Mouse (Mus musculus) embryo, embryonic 11.5 days (tissue): ENCODE results near the gene Abat.
"Not testable (repeated sequence)": the region's sequence is repeated elsewhere in the genome, so short reads cannot be mapped to it uniquely, and the experiment has no call there.

Experiments
- DNase-seq: peaks from one replicate; pipeline ENCODE4 v3.0.0-alpha.2; 2012; ENCODE audit warnings: low read depth, low spot score

Abat gene

DNA sequence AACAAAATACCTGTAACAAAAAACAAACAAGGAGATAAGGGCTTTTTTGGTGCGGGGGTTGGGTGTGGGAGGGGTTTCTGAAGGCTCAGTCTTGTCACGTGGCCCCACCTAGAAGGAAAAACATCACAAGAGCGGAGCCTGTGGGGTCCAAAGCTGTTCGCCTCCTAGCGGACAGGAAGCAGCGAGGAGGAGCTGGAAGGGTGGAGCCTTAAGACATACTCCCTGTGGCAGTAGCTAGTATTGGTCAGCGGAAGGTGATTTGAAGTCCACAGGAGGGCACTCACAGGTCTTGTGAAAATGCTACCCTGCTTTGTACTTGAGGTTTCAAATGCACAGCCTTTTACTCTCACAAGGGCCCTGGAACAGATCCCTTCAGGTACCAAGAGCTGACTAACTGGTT is 19.7 kb downstream of the Abat start:
- DNase-seq = no peak

DNA sequence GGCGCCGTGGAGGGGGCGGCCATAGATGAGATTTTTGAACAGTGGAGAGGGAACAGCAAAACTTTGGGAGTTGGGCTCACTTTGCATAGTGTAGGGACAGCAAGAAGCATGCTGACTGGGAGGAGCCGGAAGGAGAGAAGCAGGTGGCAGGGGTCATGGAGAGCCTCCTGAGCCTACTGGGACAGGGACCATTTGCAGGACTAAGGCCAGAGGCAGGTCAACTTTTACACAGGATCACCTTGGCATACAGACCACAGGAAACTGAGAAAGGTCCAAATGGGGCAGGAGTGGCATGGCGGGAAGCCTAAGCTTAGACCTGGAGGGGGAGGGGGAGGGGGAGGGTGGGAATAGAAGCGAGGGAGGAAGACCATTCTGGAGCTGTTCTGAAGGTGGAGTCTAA is 20.2 kb downstream of the Abat start:
- no peak for DNase-seq

DNA sequence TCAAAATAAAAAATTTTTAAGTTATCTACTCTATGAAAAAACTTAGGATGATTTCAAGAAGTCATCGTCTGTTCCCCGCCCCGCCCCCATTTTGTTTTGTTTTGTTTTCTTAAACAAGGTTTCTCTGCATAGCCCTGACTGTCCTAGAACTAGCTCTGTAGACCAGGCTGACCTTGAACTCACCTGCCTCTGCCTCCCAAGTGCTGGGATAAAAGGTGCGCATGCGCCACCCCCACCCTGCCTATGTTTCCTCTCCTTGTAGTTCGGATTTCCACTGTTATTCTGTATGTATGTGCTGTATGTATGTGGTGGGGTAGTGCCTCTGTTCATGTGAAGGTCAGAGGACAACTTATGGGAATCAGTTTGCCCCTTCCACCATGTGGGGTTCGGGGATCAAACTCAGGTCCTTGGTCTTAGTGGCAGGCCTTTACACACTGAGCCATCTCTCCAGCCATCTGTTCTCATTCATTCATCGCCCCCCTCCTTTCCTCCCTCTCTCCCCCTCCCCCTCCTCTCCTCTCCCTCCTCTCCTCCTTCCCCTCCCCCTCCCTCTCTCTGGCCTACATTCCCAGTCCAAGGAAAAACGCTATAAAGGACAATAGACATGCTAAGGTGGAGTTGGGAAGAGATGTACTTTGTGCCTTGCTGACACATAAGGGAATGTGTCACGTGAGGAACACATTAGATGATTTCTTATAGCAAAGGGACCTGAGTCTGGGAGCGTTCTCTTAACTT is 21.4 kb downstream of the Abat start:
- DNase-seq = no peak

DNA sequence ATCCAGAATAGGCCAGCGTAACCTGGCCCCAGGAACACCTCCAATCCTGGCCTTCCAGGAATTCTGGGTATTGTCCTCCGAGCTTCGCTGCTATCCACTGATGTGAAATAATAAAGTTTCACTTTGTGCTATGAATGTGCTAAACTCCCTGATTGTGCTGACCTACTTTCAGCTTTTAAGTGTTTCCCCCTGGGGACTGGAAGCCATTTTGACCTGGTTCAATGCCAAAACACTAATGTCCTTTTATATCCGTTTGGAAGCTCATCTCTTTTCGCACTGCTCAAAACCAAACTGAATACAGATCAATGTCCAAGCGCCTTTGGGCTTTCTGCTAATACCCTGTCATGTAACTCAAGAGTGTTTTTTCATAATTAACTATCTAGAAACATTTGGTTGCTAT is 22.2 kb downstream of the Abat start:
- DNase-seq = no peak

DNA sequence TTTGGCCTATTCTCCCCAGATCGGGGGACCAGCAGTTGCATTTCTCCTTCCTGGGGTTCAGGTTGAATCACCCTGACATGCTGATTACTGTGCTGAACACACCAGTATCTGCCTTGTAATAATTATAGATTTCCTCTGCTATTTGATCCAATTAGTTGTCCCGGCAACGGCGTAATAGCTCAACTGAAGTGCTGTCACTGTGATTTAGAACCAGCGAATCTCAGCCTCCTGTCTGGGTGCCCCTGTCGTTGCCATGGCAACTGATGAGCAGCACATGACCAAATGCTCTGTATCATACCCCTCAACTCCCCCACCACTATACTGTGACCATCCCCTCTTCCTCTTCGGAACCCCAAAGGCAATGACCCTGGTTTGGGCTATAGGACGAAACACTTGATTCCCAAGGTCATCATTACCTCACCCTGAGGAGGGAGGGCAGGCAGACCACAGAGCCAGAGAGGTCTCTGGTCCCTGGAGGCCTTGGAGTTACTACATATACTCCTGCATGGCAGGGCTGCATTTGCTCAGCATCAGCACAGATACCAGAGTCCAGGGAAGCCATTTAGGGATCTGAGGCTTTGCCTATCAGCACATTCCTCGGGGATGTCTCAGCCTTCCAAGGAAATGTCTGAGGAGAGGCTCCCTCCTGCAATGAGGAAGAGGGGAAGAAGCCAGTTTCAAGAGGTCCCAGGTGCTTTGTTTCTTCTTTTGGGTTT is 26.1 kb downstream of the Abat start:
- peak; percentile 68 for DNase-seq

DNA sequence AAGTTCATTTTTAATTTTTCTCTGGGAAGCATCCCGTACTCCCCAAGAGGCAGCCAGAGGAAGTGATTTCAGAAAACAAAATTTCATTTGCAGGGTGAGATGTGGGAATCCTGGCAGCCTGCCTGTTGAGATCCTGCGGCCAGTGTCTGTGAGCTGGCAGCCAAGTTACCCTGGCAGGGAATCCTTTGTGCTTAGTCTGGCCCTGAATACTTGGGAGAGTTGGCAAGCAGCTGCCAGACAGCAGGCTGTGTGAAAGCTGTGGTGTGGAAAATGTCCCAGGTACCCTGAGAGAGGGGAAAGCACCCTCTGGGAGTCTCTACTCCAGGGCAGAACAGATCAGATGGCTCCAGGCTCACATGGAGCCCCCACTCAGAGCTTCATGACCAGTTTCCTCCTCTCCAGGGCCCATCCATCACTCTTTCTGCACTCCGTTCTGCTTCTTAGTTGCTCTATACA is 27.7 kb downstream of the Abat start:
- DNase-seq = no peak

DNA sequence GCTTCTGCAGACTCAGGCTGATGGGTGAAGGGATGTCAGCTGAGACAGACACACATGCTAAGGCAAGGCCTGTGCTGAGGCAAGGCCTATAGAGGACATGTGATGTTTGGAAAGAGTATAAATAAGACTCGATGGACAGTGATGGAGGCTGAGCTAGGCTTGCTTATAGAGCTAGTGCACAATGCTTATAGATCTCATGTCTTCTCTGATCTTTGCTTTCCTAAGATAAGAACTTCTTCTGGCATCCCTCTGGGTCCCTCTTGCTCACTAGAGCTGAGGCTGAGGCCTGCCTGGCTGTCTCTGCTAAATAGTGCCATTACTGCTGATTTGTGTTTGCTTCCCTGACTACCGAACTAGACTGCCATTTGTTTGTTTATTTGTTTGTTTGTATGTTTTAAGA is 34.6 kb downstream of the Abat start:
- DNase-seq = no peak

DNA sequence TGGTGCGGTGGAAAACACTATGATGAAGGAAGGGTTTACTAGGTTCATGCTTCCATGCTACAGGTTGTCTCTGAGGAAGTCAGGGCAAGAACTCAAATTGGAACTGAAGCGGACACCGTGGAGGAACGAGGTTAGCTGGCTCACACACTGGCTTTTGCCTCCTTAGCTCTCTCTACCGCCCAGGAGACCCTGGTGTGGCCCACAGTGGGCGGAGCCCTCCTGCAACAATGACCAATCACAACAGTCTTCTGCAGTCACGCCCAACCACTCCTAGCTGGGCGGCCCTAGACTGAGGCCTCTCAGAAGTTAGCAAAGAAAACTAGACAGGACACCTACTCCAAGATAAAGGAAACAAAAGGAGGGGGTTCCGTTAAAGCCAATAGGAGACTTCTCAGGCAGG is 36.3 kb downstream of the Abat start:
- DNase-seq = no peak

DNA sequence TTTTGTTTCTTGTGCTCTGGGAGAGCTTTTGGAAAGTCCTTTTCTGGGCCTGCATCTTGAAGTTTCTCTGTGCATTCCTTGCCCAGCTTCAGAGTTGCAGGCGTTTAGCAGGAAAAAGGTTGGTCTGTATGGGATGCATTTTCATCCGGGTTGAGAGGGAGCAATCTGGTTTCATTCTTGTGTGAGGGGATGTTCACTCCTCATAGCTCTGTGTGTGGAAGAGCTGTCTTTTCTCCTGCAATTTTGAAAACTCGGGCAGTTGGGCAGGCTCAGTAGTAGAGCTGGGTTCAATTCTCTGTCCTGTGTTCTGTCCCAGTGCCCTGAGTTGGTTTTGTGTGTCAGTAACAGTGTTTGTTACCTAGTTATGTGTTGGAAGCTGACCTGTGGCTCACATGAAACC is 41.1 kb downstream of the Abat start:
- DNase-seq = no peak

DNA sequence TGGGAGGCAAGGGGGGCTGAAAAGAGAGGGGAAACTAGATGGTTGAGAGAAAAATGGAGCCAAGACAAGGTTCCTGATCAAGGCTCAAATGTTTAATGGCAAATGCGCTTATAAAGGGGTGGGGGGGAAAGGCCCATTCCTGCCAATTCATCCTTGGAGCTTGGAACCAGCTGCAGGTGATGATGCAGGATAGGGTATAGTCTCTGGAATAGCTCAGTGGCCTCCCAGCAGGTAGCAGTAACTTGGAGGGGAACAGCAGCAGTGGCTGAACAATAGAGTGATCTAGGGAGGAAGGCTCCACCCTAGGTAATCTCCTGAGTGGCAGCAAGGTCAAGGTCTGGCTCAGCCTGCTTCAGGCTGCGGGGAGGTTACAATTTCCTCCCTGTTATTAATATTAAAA is 41.5 kb downstream of the Abat start:
- not testable (repeated sequence) for DNase-seq

DNA sequence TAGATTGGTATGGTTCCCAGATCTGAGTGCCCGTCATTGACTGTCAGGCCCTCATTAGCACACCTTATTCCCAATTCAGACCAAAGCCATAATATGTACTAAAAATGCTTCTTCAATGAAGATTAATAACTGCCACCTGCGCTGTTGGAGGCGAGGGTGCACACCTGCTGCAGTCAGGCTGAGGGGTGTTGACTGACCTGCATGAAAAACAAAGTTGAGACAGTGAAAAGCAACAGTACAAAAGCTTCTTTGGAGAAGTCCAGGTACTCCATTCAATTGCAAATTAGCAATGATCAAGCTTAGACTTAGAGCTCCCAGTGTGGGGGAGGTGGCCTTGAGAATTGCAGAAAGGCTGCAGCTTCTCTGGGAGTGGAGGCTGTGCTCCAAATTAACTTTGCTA is 42.1 kb downstream of the Abat start:
- DNase-seq = not testable (repeated sequence)

DNA sequence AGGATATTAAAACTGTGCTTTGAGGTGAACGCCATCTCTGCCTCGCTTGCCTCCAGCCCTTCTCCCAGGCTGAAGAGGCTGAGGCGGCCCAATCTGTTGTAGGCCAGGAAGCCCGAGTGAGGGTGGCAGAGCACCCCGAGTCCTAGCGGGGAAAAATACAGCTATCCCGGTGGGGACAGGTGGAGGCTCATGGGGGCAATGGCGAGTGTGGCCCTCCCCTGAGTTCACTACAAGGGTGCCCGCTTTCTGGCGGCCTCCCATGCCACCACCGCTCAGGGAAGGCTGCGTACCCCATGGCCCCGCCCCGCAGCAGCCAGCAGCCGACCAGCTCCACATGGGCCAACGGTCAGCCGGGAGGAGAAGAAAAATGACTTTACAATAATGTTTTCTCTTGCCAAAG is 46.9 kb downstream of the Abat start:
- DNase-seq = no peak

DNA sequence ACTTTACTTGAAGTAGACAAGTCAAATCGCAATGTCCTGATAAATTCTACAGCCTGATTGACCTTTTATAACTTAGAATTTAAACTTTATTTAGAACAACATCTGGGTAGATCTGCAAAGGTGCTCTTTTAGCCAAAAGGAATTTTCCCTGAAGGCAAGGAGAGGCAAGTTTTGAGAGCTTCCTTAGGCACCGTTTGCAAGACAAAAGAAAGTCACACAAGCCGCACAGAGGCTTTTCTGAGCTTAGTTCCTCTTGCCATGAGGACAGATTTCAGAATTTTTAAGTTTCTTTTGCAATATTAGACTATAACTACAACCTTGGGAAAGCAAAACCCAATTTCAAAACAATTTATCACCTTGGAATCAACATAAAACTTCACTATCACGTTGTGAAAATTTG is 47.9 kb downstream of the Abat start:
- DNase-seq = not testable (repeated sequence)

DNA sequence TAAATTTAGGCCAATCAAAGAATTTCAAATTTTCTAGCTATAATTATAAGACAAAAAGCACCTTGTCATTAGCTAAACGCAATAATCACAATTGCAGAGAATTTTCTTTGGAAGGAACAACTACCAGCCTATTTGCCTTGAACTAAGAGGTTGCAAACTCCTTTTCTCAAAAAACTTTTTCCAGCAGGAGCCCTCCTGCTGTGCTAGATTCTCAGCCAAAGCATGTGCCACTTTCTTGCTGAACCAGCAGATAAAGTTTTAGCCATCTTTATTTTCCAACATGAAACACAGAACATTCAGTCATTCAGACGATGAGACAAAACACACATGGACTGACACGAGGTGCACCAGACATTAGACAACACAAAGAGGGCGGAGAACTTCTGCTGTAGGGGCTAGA is 48.6 kb downstream of the Abat start:
- DNase-seq = not testable (repeated sequence)

DNA sequence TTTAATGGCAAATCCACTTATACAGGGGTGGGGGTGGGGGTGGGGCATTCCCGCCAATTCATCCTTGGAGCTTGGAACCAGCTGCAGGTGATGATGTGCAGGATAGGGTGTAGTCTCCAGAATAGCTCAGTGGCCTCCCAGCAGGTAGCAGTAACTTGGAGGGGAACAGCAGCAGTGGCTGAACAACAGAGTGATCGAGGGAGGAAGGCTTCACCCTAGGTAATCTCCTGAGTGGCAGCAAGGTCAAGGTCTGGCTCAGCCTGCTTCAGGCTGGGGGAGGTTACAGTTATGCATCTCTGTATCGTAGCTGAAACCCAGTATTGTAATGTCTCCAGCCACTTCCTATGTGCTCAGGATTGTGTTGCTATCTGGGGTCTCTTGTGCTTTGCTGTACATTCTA is 49.6 kb downstream of the Abat start:
- not testable (repeated sequence) for DNase-seq

DNA sequence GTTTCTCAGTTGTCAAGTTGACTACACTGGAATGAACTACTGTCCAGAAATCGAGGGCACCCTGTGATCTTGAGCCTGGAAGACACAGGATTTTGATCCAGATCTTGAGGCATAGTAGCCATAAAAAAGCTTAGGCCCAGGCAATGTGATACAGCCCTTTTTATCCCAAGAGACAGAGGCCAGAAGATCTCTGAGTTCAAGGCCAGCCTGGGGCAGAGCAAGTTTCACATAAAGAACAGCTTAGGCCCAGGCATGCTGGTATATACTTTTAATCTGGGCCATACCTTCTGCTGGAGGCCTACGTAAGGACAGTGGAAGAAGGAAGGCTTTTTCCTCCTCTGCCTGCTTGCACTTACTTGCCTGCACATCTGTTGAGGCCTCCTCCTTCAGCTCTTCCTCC is 51.6 kb downstream of the Abat start:
- DNase-seq = no peak

DNA sequence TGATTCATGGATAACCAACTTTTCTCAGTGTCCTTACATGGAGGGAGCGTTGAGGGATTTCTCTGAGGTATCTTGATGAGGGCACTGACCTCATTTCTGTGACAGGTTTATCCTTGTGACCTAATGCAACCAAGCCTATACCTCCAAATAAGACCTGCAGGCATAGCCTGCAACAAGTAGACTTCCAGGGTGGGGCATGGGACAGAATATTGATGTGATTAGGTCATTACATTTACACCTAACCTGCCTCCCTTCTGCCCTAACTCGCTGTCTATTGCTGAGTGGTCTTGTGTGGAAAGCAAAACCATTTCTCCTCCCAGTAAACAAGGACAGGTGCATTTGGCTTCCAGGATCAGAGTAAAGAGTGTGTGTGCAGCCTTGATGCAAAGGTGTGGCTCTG is 52.3 kb downstream of the Abat start:
- no peak for DNase-seq

DNA sequence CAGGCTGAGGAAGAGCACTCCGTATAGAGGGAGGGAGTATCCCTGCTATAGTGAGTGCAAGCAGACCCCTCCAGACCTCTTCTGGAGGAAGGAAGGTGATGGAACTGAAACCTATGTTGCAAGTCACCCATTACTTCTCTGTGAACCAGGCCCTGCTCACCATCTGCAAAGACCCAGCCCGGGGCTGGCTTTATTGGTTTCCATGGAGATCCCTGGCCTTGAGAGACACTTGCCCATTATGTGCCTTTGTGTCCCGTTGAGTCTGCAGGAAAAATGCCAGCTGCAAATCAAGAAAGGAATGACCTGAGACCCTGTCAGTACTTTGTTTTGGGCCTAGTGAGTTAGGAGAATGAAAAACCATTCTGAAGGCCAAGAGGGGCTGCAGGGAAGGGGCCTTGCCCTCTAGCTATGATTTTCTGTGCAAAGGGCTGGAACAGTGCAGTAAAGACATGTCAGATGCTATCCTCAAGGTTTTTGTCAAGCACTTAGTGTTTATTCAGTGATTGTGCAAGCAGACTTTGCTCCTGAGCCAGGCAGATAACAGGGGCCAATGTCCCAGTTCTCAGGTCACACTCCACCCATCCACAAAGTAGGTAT is 53.0 kb downstream of the Abat start:
- peak; percentile 39 for DNase-seq

DNA sequence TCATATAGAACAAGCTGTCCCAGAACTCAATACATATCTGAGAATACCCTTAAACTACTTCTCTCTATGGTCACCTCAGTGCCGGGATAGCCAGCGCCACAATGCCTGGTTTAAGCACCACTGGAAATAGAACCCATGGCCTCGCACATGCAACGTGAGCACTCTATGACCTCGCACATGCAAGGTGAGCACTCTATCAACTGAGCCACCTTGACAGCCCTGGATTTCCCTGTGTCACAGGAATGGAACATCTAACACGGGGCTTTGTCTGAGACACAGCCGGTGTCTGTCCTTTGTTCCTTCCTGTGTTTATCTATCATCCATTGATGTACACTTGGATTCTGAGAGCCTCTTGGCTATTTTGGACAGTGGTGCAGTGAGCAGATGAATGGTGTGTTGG is 55.7 kb downstream of the Abat start:
- DNase-seq = no peak

DNA sequence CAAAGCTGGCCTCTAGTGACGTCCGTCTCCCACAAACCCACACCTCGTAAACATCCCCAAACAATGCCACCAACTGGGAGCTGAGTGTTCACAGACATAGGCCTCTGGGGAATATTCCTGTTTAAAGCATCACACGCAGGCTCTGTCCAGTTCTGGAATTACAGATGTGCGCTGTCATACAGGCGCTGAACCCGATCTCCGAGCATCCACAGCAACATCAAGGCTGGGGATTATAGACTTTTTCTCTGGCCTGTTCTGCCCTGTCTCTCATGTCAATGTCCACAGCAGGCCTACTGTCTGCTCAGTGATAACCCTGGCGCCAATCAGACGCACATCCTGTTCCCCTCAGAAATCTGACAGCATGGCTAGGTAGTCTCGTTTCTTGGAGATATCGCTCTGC is 57.1 kb downstream of the Abat start:
- no peak for DNase-seq

DNA sequence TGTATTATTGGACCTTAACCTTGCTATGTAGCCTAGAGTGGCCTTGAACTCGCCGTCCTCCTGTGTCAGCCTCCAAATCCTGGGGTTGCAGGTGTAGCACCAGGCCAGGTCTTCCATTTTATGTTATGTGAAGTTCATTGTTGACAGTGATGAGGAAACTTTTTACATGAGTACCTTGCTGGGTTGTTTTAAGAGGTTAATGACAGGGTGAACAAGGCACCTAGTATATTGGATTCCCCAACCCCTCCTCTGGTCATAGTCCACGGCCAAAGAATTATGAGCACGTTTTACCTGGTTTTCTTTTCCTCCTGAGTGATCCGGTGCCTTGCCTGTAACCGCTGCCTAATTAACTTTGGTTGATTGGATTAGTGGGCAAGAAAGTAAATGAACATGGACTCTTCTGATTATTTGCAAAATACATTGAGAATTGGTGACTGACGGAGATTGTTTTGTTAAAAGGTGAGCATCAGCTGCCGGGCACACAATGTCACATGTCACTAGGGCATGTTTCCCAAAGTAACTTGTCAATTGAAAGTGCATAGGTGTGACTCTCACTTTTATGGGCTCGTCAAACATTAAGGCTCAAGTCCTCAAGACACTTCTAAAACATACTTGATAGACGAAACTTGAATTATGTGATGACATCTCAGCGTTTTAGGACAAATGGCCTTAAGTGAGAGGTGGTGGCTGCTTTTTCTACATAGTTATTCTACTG is 57.8 kb downstream of the Abat start:
- no peak for DNase-seq

DNA sequence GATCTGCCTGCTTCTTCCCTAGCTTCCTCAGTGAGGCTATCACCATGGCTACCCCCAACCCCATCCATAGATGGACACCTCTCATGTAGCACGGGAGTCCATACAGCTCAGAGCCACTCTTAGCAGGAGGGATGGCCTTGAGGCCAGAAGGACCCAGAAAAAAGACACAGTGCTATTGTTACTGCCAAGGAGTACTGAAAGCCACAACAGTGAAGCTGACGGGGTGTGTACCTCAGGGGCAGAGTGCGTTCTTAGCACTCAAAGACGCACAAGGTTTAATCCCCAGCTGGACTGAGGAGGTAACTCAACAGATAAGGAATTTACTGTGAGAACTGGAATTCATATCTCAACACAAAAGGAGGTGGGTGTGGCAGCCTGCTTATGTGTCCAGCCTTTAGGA is 59.8 kb downstream of the Abat start:
- no peak for DNase-seq
